Mouse (Mus musculus): ENCODE results near the gene Med18. TPM values are rescaled to one million over a fixed set of nuclear protein-coding genes. Genes with fewer than 3 reads are reported as not detected.

Gene Med18
- total and polyA plus RNA-seq, 3 experiments = 13.4 to 32.9 TPM; not detected in 1

DNA sequence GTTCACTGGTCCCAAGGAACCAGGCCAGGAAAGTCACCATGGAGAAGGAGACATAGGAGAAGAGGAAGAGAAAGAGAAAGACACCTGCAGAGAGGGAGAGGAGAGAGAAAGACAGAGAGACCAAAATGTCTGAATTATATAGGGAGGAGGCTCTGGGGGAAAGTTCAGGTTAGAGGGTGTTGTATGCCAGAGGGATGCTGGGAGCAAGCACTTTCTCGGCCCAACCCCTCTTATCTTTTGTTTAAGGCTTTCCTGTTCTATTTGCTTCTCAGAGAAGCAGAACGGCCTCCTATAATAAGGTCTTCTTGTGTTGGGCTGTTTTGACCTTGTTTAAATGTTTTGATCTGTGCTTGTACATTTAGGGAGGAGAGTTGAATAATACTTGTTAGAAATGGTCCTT is 37.7 kb downstream of the Med18 start (continued):
- TF ChIP-seq MXI1 (IDR thresholded peaks at IDR 0.05; ENCODE audit: low read depth, low read length) (no peak), ZKSCAN1 (IDR thresholded peaks at IDR 0.05; ENCODE audit: low read depth, low read length) (no peak), KAT2A (conservative IDR thresholded peaks at IDR 0.05; ENCODE audit: low read depth, low read length) (no peak), ETS1 (IDR thresholded peaks at IDR 0.05; ENCODE audit: low read depth, low read length) (peak; percentile 75; the same call in 1 of the 2 replicates), HCFC1 (IDR thresholded peaks at IDR 0.05; ENCODE audit: low read depth, low read length) (0 out of 2 replicates have a peak, but pooled peaks have one; percentile 31), UBTF (IDR thresholded peaks at IDR 0.05; ENCODE audit: borderline replicate concordance, insufficient read depth, low read depth, low read length) (no peak), POLR2AphosphoS2 (IDR thresholded peaks at IDR 0.05; ENCODE audit: low read length) (no peak), GATA1 (IDR thresholded peaks at IDR 0.05; ENCODE audit: low read depth, low read length) (peak; percentile 66), TBP (IDR thresholded peaks at IDR 0.05; ENCODE audit: low read depth, low read length) (no peak; the same call in 1 of the 2 replicates), JUND (IDR thresholded peaks at IDR 0.05; ENCODE audit: low read depth, low read length) (no peak), RAD21 (IDR thresholded peaks at IDR 0.05; ENCODE audit: low read depth, low read length) (no peak), POLR2A (IDR thresholded peaks at IDR 0.05; ENCODE audit: control insufficient read depth in 1 of 2, insufficient read depth in 1 of 2, low read depth in 1 of 2, low read length in 2 of 2, poor library complexity in 1 of 2) (no peak)

DNA sequence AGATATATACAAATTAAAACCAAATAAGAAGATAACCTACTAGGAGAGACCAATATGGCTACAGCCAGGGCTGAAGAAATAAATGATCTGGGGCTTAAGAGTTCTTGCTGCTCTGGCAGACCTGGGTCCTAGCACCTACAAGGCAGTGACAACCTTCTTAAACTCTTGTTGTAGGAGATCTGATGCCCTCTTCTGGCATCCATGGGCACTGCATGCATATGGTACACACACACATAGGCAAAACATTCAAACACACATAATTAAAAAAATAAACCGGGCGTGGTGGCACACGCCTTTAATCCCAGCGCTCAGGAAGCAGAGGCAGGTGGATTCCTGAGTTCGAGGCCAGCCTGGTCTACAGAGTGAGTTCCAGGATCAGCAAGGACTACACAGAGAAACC is 39.0 kb downstream of the Med18 start:
- peaks cover 17% of the 10 kb centered on the region for H3K79me2 ChIP-seq (ENCODE audit: control insufficient read depth, insufficient read depth, low read length, poor library complexity)
- TF ChIP-seq UBTF (IDR thresholded peaks at IDR 0.05; ENCODE audit: borderline replicate concordance, insufficient read depth, low read depth, low read length) = no peak
- TF ChIP-seq CTCF (IDR thresholded peaks at IDR 0.05 in 2 of 3, conservative IDR thresholded peaks at IDR 0.05 in 1 of 3; ENCODE audit: control insufficient read depth in 1 of 3, insufficient read depth in 1 of 3, low read depth in 2 of 3, low read length in 3 of 3, poor library complexity in 1 of 3, severe bottlenecking in 1 of 3) = peak; percentile 23 to 41 (median 34); a peak in 4 of 6 replicates
- TF ChIP-seq ZNF384 (IDR thresholded peaks at IDR 0.05; ENCODE audit: low read depth, low read length) = peak; percentile 60; the same call in 1 of the 2 replicates
- TF ChIP-seq SMC3 (IDR thresholded peaks at IDR 0.05; ENCODE audit: low read depth, low read length) = no peak
- no peak for TF ChIP-seq ELF1 (IDR thresholded peaks at IDR 0.05; ENCODE audit: low read depth, low read length)
- no peak for TF ChIP-seq TCF12 (IDR thresholded peaks at IDR 0.05; ENCODE audit: low read depth, low read length)
- TF ChIP-seq EP300 (IDR thresholded peaks at IDR 0.05; ENCODE audit: low read depth in 1 of 2, low read length in 2 of 2) = no peak
- no peak for TF ChIP-seq MEF2A (IDR thresholded peaks at IDR 0.05; ENCODE audit: extremely low read depth, insufficient replicate concordance, low read depth, low read length, poor library complexity, severe bottlenecking)
- TF ChIP-seq NRF1 (IDR thresholded peaks at IDR 0.05; ENCODE audit: insufficient read depth, low read depth, low read length, poor library complexity, severe bottlenecking) = no peak
- no peak for TF ChIP-seq MAZ (IDR thresholded peaks at IDR 0.05; ENCODE audit: low read depth, low read length)
- TF ChIP-seq USF2 (IDR thresholded peaks at IDR 0.05; ENCODE audit: borderline replicate concordance in 1 of 2, insufficient read depth in 1 of 2, low read depth in 1 of 2, low read length in 2 of 2) = no peak
- no peak overlapping the region for H3K9ac ChIP-seq (ENCODE audit: control insufficient read depth, low read depth, low read length, poor library complexity, severe bottlenecking)
- H3K36me3 ChIP-seq (ENCODE audit: control insufficient read depth in 1 of 2, insufficient read depth in 2 of 2, low read length in 2 of 2) = peaks cover 0 to 31% of the 10 kb centered on the region in 2 experiments; a peak in 2 of 4 replicates
- DNase-seq (ENCODE audit: low read depth, low spot score) = peak; percentile 73
- H3K4me1 ChIP-seq (ENCODE audit: control insufficient read depth in 1 of 2, insufficient read depth in 2 of 2, low read length in 2 of 2) = peaks cover 13 to 29% of the 10 kb centered on the region in 2 experiments
- no peak overlapping the region for H3K27ac ChIP-seq (ENCODE audit: control insufficient read depth, low read depth, low read length)
- no peak overlapping the region for H3K4me3 ChIP-seq (ENCODE audit: control insufficient read depth in 1 of 2, insufficient read depth in 1 of 2, low read depth in 2 of 2, low read length in 2 of 2)
- no peaks in the 10 kb centered on the region for H3K27me3 ChIP-seq (ENCODE audit: control insufficient read depth in 1 of 2, insufficient read depth in 2 of 2, low read length in 2 of 2)
- H3K9me3 ChIP-seq (replicated peaks; ENCODE audit: insufficient read depth, low read length) = no peaks in the 10 kb centered on the region
